Mouse (Mus musculus) c-Kit-positive CD71-positive TER-119-positive erythroid progenitor cells, embryonic 14.5 days (primary cell): ENCODE measurements around the gene Tagln2.

ENCODE experiments used
- DNase-seq: peaks from one replicate; pipeline ENCODE4 v3.0.0-alpha.2; 2013; ENCODE audit warnings: low spot score

Tagln2 gene

DNA sequence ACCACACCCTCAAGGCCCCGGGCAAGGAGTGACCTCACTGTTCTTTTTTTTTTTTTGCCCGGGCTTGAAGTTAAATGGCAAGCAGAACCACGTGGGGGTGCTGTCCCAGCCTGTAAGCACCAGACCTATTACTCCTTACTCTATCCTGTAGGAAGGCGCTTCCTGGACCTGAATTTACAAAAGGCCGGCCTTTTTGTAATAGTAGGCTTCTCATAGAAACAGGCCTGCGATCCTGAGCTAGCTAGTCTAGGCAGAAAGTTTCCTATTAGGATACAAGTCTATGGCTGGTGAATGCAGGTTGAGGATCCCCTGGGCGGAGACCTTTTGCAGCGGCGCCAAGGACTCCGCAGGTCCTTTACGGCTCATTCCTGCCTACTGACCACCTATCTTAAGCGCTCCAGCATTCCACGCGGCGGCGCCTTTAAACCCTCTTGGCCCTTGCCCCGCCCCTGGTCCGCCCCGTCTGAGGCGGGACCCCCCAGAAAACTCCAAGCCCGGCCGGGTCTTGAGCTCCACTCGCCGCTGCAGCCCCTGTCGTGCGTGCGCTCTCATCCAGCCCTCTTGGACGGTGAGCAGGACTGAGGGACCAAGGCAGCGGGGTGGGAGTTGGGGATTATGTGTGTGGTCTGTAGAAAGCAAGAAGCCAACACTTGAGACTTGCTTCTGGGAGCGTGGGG lies at the start of gene Tagln2:
Gene Tagln2 (plus strand): TSS at position 283 of the 677 bp plus-strand sequence.
- no peak for DNase-seq

DNA sequence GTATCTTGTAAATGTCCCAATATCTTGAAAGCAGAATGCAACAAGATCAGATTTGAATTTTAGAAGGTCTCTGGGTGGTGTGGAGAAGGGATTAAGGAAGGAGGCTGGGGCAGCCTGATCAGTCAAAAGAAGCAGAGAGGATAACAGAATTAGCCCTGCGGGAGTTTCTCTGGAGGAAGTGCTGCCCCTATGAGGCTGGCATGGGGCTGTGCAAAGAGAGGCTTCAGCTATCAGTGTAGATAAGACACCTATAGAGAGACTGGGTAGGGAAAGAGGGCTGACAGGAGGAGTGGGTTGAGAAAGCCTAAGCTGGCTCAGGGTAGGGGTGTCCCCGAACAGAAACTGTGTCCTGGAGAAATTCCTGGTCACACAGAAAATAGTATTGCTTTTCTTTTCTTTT lies 49.6 kb upstream of the Tagln2 start:
- DNase-seq = no peak

DNA sequence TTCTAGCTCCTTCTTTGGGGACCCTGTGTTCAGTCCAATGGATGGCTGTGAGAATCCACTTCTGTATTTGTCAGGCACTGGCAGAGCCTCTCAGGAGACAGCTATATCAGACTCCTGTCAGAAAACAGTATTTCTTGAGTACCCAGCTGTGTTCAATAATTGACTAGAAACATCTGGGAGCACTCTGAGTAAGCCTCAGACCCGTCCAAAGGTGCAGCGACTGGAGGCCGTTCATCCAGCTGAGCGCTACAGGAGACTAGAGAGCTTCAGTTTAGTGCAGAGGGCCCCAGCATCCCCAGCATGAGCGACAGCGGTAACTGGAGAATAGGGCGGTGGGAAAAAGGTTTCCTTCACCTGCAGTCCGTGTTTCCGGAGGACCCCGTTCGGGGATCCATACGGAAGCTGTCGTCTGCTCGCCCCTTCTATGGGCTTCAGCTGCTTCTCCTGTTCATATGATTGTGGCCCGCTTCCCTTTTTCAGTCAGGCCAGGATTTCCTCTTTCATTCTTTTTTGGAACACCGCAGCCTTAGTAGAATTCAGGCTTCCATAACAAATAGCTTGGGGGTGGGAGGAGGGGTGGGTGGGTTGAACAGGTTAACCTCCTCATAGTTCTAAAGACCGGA lies 48.9 kb upstream of the Tagln2 start:
- DNase-seq = no peak

DNA sequence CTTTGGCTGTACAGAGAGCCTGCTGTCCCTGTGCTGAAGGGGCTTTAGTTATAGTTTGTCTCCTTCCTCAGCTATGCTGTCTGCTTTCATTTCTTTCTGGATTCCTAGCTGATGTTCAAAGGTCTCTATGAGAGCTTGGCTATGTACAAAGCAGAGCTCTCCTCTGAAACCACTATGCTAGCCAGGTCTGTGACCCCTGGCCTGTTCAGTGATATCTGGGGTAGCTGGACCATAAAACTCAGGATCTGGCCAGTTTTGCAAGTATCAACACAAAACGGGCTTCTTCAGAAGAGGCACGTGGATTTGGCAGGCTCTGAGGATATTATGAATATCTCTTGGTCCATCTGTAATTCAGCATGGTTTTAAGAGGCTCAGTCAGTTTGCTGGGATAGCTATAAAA lies 46.9 kb upstream of the Tagln2 start:
- DNase-seq = no peak

DNA sequence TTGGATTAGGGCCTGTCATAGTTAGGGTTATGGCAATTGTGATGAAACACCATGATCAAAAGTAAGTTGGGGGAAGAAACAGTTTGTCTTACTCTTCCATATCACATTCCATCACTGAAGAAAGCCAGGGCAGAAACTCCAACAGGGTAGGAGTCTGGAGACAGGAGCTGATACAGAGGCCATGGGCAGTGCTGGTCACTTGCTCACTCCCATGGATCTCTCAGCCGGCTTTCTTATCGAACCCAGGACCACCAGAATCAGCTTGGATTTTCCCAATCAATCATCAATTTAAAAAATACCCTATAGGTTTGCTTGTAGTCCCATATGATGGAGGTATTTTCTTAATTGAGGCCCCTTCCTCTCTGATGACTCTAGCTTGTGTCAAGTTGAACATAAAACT lies 46.0 kb upstream of the Tagln2 start:
- DNase-seq = no peak

DNA sequence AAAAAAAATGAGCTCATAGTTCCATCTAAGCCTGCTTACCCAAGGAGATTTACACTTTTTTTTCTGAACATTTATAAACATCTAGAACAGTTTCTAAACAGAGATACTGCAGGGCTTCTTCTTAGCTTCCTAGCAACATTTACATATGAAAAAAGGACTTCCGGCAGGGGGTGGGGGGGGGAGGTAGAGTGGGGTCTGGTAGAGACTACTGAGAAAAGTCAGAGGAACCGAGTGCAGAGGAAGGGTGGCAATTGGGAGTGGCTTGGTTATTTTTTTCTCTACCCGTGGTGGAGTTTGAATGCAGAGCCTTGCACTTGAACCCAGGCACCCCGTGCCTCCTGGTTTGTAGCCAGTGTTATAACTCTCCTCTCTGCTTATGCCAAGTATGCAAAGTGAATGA lies 44.4 kb upstream of the Tagln2 start:
- DNase-seq = no peak

DNA sequence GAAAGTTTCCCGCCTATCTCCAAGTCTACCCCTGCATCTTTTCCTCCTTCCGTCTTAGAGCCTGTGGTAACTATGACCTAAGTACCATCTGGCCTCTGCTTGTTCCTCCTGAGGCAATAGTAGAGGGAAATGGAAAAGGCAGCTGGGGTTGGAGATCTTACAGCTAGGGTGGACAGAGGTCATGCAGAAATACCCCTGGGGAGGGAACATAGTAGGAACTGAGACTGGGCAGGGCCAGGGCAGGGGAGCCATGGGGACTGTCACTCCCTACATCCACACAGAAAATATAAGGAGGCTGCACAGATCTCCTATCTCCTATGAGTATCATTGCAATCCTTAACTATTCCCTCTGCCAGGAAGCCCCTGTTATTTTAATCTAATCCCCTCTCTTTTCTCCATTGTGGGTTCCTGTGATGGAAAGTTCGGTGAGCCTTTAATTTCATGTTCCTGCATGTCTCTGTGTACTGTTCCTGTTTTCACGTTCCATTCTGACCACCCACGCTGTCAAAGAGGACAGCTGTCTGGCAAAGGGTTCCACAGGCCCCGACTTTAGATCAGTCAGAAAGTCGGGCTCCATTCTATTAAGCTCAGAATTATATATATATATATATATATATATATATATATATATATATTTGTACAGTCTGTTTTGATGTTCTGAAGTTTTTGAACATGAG lies 43.7 kb upstream of the Tagln2 start:
- DNase-seq = no peak

DNA sequence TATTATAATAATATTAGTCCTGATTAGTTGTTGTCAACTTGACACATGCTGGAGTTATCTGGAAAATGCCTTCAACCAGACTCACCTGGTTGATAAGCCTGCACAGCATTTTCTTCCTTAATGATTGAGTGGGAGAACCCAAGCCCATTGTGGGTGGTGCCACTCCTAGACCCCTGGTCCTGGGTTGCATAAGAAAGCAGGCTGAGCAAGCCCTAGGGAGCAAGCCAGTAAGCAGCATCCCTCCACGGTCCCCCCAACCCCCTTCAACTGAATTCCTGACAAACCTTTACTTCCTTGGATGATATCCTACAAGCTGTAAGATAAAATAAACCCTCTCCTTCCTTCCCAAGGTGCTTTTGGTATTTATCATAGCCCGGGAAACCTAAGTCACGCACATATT lies 42.7 kb upstream of the Tagln2 start:
- no peak for DNase-seq

DNA sequence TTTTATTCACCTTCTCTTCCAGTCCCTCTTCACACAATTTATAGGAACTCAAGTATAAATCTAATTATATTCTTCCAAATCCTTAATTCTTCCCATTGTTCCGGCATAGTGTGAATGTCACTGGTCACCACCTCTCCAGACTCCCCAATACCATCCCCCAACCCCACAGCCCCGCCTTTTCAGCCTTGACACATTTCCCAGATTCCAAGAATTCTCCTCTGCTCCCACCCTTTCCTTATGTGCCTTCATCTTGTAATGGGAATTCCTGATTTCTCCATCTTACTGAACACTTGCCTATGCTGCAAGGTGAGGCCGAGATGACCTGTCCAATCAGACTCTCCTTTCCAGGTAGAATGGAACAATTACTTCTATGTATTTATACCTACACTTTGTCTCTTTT lies 41.8 kb upstream of the Tagln2 start:
- DNase-seq = no peak

DNA sequence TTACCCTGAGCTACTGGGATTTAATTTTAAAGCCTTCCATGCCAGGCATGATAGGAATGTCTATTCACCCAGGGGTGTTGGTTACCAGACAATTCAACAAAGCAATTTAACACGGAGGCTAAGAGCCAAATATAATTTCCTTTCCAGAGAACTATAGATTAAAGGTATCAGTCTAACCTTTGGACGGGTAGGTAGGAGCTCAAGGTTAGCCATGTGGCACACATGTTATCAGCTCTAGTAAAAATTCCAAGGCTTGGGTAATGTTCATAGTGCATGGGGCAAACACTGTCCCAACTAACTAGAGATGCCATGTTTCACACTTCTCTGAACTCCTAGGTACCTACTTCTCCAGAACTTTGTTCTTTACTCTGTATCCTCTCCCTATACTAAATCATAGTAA lies 38.2 kb upstream of the Tagln2 start:
- DNase-seq = no peak

DNA sequence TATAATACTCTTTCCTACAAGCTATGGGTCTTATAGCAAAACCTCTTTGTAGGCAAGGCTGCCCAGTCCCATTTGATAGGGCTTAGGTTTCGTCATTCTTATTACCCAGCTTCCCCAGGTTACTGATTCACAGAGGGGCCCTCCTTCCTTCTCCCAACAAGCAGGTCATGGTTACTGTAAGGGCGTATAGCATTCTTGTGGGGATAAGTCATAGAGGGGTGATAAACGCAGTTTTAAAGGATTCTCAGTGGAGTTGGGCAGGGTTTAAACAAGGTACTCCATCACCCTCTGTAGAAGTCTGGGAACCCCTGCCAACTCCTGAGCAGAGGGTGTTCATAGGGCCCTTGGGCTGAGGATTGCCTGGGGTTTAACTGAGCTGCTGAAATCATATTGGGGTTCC lies 37.3 kb upstream of the Tagln2 start:
- DNase-seq = no peak

DNA sequence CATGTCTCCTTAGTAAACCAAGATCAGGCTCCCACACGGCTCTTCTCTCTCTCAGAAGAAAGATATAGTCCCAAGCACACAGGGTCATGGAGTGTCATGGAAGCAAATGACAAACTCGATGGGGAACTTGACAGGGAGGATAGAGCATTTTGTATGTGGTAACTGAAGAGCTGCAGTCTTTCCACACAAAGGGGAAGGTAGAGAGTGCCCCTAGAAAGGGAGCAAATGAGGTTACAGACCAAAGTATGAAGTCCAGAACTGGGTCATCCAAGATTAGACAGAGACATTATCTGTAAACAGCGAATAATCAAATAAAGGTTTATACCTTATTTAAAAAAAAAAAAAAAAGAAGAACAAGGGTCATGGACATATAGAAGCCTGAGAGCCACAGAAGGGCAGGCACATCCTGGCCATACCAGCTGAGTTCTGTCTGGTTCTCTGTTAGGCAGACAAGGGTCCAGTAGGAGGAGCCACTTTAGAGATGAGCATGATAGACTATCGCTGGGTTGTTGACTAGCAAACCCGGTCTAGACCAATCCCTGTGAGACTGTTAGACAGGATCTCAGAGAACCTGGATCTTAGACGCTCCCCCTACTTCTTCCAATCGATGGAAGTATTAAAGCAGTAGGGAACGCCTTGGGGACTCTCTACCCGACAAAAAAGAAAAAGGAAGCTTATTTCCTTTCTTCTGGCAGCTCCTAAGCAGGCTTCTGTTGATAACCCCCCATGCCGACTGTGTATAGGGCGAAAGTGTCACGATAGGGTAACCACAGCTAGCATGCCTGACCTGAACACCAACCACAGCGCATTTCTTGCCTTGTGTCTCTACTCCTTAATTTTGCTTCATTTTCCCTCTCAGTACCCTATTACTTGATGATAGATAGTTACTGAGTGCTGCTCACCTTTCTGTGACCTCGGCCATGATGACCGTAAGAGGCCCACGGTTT lies 36.2 kb upstream of the Tagln2 start:
- no peak for DNase-seq

DNA sequence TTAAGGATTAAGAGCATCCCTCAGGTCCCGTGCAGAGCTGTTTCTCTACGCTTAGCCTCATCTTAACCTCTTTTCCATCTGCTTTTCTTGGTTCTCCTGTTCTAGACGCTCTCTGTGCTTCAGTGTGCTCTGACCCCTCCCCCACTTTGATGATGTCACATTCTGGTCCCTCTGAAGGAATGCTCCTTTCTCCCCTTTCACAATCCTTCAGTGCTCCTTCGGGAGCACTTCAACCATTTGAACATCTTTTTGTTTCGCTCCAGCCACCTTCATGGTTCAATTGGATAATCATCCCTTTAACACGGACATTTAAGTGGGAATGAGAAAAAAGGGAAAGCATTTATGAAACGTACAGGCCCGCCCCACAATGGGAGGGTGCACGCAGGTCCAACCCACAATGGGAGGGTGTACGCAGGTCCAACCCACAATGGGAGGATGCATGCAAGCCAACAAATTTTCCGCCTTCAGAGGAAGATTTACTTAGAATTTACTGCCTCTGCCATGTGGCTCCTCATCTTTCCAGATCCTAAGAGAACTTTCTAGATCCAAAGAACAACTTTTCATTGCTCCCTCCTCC lies 31.5 kb upstream of the Tagln2 start:
- DNase-seq = no peak

DNA sequence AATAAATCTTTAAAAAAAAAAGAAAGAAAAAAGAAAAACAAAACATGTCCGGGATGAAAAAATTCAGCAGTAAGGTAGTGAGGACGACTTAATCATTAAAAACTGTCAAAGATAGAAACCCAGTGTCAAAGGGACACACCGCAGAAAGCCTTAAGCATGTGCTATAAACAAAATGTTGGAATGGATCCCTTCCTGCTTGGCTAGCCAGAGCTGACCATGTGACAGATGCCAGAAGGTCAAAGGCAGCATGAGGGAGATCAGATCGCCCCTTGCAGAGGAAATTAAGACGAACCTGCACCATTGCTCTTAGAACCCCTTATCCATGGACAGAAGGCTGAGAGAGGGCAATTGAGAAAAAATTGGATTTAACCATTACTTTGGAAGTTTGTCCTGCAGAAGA lies 30.5 kb upstream of the Tagln2 start:
- DNase-seq = no peak

DNA sequence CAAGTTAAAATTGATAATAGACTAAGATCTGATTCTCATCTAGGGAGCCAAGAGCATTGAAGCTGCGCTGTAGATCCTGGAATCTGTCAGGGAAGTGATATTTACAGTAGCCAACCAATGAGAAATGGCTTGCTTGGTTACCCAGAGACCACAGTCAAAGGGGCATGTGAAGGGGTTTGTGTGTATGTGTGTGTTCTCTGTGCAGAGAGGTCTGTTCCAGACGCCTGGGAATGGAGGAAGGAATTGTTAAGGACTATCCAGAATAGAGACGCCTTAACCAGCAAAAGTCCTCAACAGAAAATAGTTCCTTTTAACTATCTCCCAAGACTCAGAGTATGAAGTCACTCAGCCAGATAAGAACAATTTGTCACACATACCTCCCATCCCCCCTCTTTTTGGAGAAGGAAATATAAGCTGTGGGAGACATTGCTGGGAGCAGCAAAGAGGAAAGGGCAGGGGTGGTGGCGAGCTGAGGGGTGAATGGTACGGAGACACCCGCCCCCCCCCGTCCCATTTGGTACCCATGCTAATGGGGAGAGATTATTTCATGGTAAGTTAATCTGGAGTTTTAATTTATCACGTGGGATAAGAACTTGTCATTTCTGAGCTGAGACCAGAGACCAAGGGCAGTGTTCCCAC lies 29.9 kb upstream of the Tagln2 start:
- no peak for DNase-seq

DNA sequence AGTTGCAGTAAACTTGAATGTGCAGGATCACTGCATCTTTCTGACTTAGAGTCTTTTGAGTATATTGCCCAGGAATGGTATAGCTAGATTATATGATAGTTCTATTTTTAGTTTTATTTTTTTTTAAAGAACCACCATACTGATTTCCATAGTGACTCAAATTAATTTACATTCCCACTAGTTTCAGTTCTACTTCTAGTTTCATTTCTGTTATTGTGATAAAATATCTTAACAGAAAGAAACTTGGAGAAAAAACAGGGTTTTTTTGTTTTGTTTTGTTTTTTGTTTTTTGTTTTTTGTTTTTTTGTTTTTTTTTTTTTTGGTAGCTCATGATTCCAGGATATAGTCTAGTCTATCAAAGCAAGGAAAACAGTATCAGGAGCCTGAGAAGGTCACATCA lies 26.9 kb upstream of the Tagln2 start:
- DNase-seq = no peak

DNA sequence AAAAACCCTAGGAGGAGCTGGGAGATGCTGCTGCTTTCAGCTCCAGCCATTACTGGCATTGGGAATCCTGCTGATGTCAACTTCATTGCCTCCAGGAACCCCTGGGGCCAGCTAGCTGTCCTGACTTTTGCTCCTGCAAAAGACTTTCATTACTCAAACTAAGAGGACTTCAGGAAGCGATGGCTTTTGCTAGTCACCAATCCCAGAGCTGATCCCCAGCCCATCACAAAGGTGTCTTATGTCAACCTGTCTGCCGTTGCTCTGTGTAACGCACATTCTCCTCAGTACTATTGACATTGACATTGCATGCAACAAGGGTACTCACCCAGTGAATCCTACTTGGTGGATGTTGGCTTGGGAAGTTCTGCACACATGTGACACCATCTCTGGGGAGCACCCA lies 25.7 kb upstream of the Tagln2 start:
- DNase-seq = no peak

DNA sequence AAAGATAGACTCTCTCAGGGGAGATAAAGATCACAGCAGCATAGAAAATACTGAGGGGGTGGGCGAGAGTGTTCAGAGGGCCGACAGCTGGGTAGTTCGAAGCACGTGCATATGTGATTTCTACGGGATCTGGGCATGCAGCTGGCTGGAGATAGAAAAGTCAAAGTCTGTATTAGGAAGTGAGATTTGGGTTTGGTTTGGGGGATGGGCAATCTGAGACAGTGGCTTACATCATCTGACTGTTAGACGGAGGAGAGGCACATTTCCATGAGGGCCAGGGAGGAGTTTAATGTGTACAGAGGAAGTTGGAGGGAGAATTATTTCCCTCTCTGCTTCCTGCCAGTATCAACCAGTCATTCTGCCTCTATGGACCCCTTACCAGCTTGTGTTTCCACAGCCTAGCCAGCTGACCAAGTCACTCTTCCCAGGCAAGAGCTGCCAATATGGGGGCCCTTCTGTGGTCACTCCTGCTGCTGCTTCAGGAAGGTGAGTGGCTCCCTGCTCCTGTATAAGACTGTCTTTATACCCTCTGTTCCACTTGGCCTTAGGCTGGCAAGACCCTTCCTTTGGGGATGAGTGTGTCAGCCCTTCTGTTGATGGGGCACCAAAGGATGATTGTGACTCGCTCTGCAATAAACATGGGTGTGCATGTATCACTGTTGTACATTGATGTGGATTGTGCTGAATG lies 24.6 kb upstream of the Tagln2 start, which contains the start of gene Slamf9:
Gene Slamf9 (plus strand): TSS at position 305 of the 688 bp plus-strand sequence.
- no peak for DNase-seq

DNA sequence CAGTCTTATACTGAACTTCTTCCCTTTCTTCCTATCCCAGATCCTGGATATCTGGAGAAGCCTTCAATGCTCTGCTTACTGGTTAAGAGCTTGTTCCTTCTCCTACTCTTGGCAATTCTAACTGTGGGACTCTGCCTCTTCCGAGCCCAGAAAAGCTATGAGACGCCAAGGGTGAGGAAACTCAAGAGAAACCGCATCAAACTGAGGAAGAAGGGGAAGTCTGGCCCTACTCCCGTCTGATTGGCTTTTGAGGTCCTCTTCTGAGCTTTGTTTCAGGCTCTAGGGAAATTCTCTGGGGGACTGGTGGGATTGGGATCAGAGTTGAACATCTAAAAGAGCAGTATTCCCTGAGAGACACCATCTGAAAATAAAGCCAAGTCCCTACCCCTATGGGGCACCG lies 21.8 kb upstream of the Tagln2 start:
- DNase-seq = no peak

DNA sequence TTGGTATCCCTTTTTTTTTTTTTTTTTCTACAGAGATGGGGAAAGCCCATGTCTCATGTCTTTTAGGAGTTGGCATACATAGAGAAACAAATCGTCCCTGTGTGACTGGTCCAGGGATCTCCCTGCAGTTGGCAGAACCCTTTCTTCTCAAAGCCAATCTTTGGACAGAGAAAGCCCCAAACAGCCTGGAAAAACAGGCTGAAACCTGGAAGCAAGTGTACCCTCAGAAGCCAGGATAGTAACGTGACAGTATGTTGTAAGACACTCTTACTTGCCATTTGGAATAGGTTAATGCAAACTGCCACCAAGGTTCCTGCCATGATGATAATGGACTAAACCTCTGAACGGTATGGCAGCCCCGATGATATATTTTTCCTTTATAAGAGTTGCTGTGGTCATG lies 19.5 kb upstream of the Tagln2 start:
- DNase-seq = no peak

DNA sequence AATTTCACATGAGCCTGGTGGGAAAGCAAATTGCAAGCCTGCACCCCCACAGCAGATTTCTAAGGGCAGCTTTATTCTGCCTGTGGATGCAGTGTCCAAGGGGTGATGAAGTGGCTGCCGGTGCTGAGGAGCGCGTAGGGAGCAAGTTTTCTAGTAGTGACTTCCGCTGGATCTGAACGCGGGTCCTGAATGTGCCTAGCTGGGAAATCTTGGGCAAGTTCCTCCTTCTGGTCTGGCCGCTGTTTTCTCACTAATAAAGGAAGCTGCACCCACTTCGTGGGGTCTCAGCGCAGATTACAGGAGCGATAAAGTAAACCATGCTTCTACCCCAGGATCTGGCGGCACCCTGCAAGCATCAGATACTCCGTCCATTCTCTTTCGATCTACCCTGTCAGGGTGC lies 18.7 kb upstream of the Tagln2 start:
- DNase-seq = no peak
